In genomic region chr6:83005444-83006011, GRCm38 (mm10) we compare ENCODE assay signal across 9 mouse cellular contexts. TPM values are rescaled to one million over a fixed set of nuclear protein-coding genes. Genes with fewer than 3 reads are reported as not detected.
A peak's percentile ranks its signal among the peaks of the same experiment; 100 is the strongest.
DNase-seq lines count a peak whose midpoint lies in the region; ATAC-seq and TF ChIP-seq lines count a peak whose summit lies in the region.
"Had no signal": no experiment of that assay in that cellular context is flagged by ENCODE, and none has a peak within 500 bp of the region (broad histone marks: within the 10 kb centered on the region; RNA-seq: fewer than 3 reads in every experiment).

No protein-coding gene starts in this region.

- H3K9ac ChIP-seq in kidney, embryonic 15.5 days, result no peak overlapping the region
- no peak overlapping the region for H3K9ac ChIP-seq in ES-E14 (ENCODE audit: insufficient read depth, low read depth, low read length, poor library complexity, severe bottlenecking)
- H3K9ac ChIP-seq in forebrain, postnatal 0 days, result no peak overlapping the region

- no peaks in the 10 kb centered on the region for H3K36me3 ChIP-seq in kidney, embryonic 15.5 days
- no peaks in the 10 kb centered on the region for H3K36me3 ChIP-seq in kidney, adult 2 months (ENCODE audit: control insufficient read depth, insufficient read depth, low read length)
- H3K36me3 ChIP-seq in ES-E14 (ENCODE audit: control insufficient read depth, insufficient read depth, low read length, poor library complexity, severe bottlenecking), result no peaks in the 10 kb centered on the region
- H3K36me3 ChIP-seq in embryonic facial prominence, embryonic 10.5 days (replicated peaks), result no peaks in the 10 kb centered on the region
- no peaks in the 10 kb centered on the region for H3K36me3 ChIP-seq in forebrain, postnatal 0 days (ENCODE audit: insufficient read depth)

- peaks cover 16% of the 10 kb centered on the region for H3K4me1 ChIP-seq in kidney, embryonic 15.5 days
- H3K4me1 ChIP-seq in kidney, adult 2 months (ENCODE audit: control insufficient read depth, insufficient read depth, low read length), result no peaks in the 10 kb centered on the region
- H3K4me1 ChIP-seq in ES-E14 (ENCODE audit: control insufficient read depth in 2 of 2, insufficient read depth in 2 of 2, low read length in 2 of 2, poor library complexity in 1 of 2), result no peaks in the 10 kb centered on the region
- H3K4me1 ChIP-seq in embryonic facial prominence, embryonic 10.5 days, result peaks cover 20% of the 10 kb centered on the region
- H3K4me1 ChIP-seq in forebrain, postnatal 0 days (ENCODE audit: insufficient read depth), result no peaks in the 10 kb centered on the region

- TF ChIP-seq CTCF in kidney, adult 2 months (conservative IDR thresholded peaks at IDR 0.05; ENCODE audit: insufficient read depth, insufficient read length, low read depth, low read length), result no peak
- no peak for TF ChIP-seq CTCF in forebrain, postnatal 0 days (IDR thresholded peaks at IDR 0.05; ENCODE audit: low read depth)

- no peak for DNase-seq in kidney, adult 2 months
- DNase-seq in ES-E14 (ENCODE audit: low read depth, low spot score), result no peak
- no peak for DNase-seq in embryonic facial prominence, embryonic 10.5 days (ENCODE audit: low spot score)
- no peak for DNase-seq in adrenal gland, adult 2 months
- DNase-seq in forebrain, postnatal 0 days, result no peak
- DNase-seq: layer of hippocampus, postnatal 36 days; right cerebral cortex, postnatal 14 days had no signal

- no peak overlapping the region for H3K4me3 ChIP-seq in kidney, embryonic 15.5 days (replicated peaks)
- no peak overlapping the region for H3K4me3 ChIP-seq in kidney, adult 2 months (ENCODE audit: insufficient read depth, low read depth, low read length)
- H3K4me3 ChIP-seq in ES-E14 (ENCODE audit: insufficient read depth in 1 of 2, low read depth in 1 of 2, low read length in 2 of 2, poor library complexity in 1 of 2, severe bottlenecking in 1 of 2), result no peak overlapping the region
- no peak overlapping the region for H3K4me3 ChIP-seq in embryonic facial prominence, embryonic 10.5 days
- no peak overlapping the region for H3K4me3 ChIP-seq in forebrain, postnatal 0 days (ENCODE audit: low read depth, low read length)

- H3K27me3 ChIP-seq in kidney, embryonic 15.5 days, result no peaks in the 10 kb centered on the region
- H3K27me3 ChIP-seq in kidney, adult 2 months (replicated peaks; ENCODE audit: control insufficient read depth, insufficient read depth, low read length), result no peaks in the 10 kb centered on the region
- H3K27me3 ChIP-seq in embryonic facial prominence, embryonic 10.5 days (replicated peaks; ENCODE audit: low read depth, poor library complexity, severe bottlenecking), result no peaks in the 10 kb centered on the region
- no peaks in the 10 kb centered on the region for H3K27me3 ChIP-seq in forebrain, postnatal 0 days (ENCODE audit: insufficient read depth, low read length)

- no peak for TF ChIP-seq POLR2A in kidney, adult 2 months (IDR thresholded peaks at IDR 0.05; ENCODE audit: low read depth, low read length)

- ATAC-seq in kidney, embryonic 15.5 days (replicated peaks; ENCODE audit: low FRiP score), result no peak
- 0 out of 2 replicates have a peak, but pooled peaks have one; percentile 10 for ATAC-seq in megakaryocyte, adult 5-6 weeks (ENCODE audit: poor library complexity, severe bottlenecking)
- ATAC-seq in forebrain, postnatal 0 days, result no peak

- WGBS in kidney, embryonic 15.5 days, result 71% methylated on average over 10 of the region's 10 CpGs
- WGBS in kidney, adult 2 months, result 80% methylated on average over 10 of the region's 10 CpGs
- WGBS in embryonic facial prominence, embryonic 10.5 days, result 83% methylated on average over 10 of the region's 10 CpGs
- 80% methylated on average over 10 of the region's 10 CpGs for WGBS in forebrain, postnatal 0 days

- H3K9me3 ChIP-seq in kidney, embryonic 15.5 days (replicated peaks), result no peaks in the 10 kb centered on the region
- H3K9me3 ChIP-seq in ES-E14 (ENCODE audit: control insufficient read depth, insufficient read depth, low read depth, low read length), result no peaks in the 10 kb centered on the region
- H3K9me3 ChIP-seq in embryonic facial prominence, embryonic 10.5 days, result no peaks in the 10 kb centered on the region
- no peaks in the 10 kb centered on the region for H3K9me3 ChIP-seq in forebrain, postnatal 0 days (ENCODE audit: low read length)

- no peak overlapping the region for H3K4me2 ChIP-seq in kidney, embryonic 15.5 days
- H3K4me2 ChIP-seq in forebrain, postnatal 0 days (ENCODE audit: low read depth), result no peak overlapping the region

- 0 out of 2 replicates have a peak overlapping the region, but pooled peaks have one; percentile 41 for H3K27ac ChIP-seq in kidney, embryonic 15.5 days
- no peak overlapping the region for H3K27ac ChIP-seq in kidney, adult 2 months (ENCODE audit: insufficient read depth, low read depth, low read length)
- no peak overlapping the region for H3K27ac ChIP-seq in ES-E14 (ENCODE audit: insufficient read depth, low read depth, low read length, poor library complexity, severe bottlenecking)
- H3K27ac ChIP-seq in embryonic facial prominence, embryonic 10.5 days (replicated peaks), result peak overlapping the region; percentile 59
- no peak overlapping the region for H3K27ac ChIP-seq in forebrain, postnatal 0 days (ENCODE audit: low read depth, low read length)

- in situ Hi-C loops in ES-E14 (cut with MboI; ENCODE audit: low sequenced_read_pairs in 2 of 2, unreplicated experiment in 2 of 2), result loop anchor here in 1 of 2 experiments (10.0 kb wide), 1 partner anchor 269 kb away; no protein-coding TSS in a partner anchor

TF ChIP-seq in ES-E14, 5 proteins besides CTCF, POLR2A, EP300 and RAD21 (continues in another document):
- TF ChIP-seq MAFK (IDR thresholded peaks at IDR 0.05; ENCODE audit: insufficient read depth, low read depth, low read length) (no peak), ZNF384 (IDR thresholded peaks at IDR 0.05; ENCODE audit: low read depth, low read length) (peak; percentile 77)

RNA-seq across cellular contexts. Expression of gene Dok1, which starts 27.7 kb away (rescaled TPM):
- 13.7 and 14.7 TPM in 2 replicates for polyA plus RNA-seq in kidney, embryonic 15.5 days (2015; fragmentation: Nextera tagmentation; extraction: Ambion mirVana)
- polyA plus RNA-seq in kidney, adult 2 months (2012; rRNA removed), result 4.3 and 4.5 TPM in 2 replicates
- 8.5 and 14.9 TPM in 2 replicates for total RNA-seq in ES-E14 (2012; rRNA removed)
- 11.1 and 12.2 TPM in 2 replicates for polyA plus RNA-seq in embryonic facial prominence, embryonic 10.5 days (2016; fragmentation: Nextera tagmentation; extraction: Ambion mirVana)
- 10.2 and 12.3 TPM in 2 replicates for total RNA-seq in megakaryocyte, adult 5-6 weeks (2015)
- 23.5 and 26.8 TPM in 2 replicates for total RNA-seq in megakaryocyte, adult 5-6 weeks (2017)
- 10 to 100 TPM in 1 of 2 experiments, 1 to 10 TPM in 1; 7.5 to 13.5 TPM for total RNA-seq in adrenal gland, adult 2 months (2021)
- polyA plus RNA-seq in adrenal gland, adult 2 months (2012; rRNA removed), result 7.9 and 11.7 TPM in 2 replicates
- 3.3 and 3.6 TPM in 2 replicates for total RNA-seq in forebrain, postnatal 0 days (2014; rRNA removed)
- 1.4 and 1.5 TPM in 2 replicates for polyA plus RNA-seq in forebrain, postnatal 0 days (2015; fragmentation: Nextera tagmentation; extraction: Ambion mirVana)

RNA-seq across cellular contexts. Expression of gene Loxl3, which starts 28.4 kb away (rescaled TPM):
- polyA plus RNA-seq in kidney, embryonic 15.5 days (2015; fragmentation: Nextera tagmentation; extraction: Ambion mirVana), result 18.0 and 21.6 TPM in 2 replicates
- 3.1 and 3.6 TPM in 2 replicates for polyA plus RNA-seq in kidney, adult 2 months (2012; rRNA removed)
- total RNA-seq in ES-E14 (2012; rRNA removed), result 2.3 and 3.4 TPM in 2 replicates
- polyA plus RNA-seq in embryonic facial prominence, embryonic 10.5 days (2016; fragmentation: Nextera tagmentation; extraction: Ambion mirVana), result 11.4 and 11.6 TPM in 2 replicates
- 0.30 and 0.65 TPM in 2 replicates for total RNA-seq in megakaryocyte, adult 5-6 weeks (2015)
- total RNA-seq in megakaryocyte, adult 5-6 weeks (2017), result 0.44 and 1.4 TPM in 2 replicates
- 1 to 10 TPM; 1.1 to 3.5 TPM for total RNA-seq in adrenal gland, adult 2 months (2021)
- polyA plus RNA-seq in adrenal gland, adult 2 months (2012; rRNA removed), result 2.8 and 2.9 TPM in 2 replicates
- 3.5 and 4.7 TPM in 2 replicates for total RNA-seq in forebrain, postnatal 0 days (2014; rRNA removed)
- polyA plus RNA-seq in forebrain, postnatal 0 days (2015; fragmentation: Nextera tagmentation; extraction: Ambion mirVana), result 4.3 and 4.5 TPM in 2 replicates

RNA-seq across cellular contexts. Expression of gene Aup1, which starts 48.8 kb away (rescaled TPM):
- 196 and 221 TPM in 2 replicates for polyA plus RNA-seq in kidney, embryonic 15.5 days (2015; fragmentation: Nextera tagmentation; extraction: Ambion mirVana)
- 442 and 596 TPM in 2 replicates for polyA plus RNA-seq in kidney, adult 2 months (2012; rRNA removed)
- 152 and 242 TPM in 2 replicates for total RNA-seq in ES-E14 (2012; rRNA removed)
- polyA plus RNA-seq in embryonic facial prominence, embryonic 10.5 days (2016; fragmentation: Nextera tagmentation; extraction: Ambion mirVana), result 148 and 172 TPM in 2 replicates
- 156 and 191 TPM in 2 replicates for total RNA-seq in megakaryocyte, adult 5-6 weeks (2015)
- total RNA-seq in megakaryocyte, adult 5-6 weeks (2017), result 143 and 168 TPM in 2 replicates
- total RNA-seq in adrenal gland, adult 2 months (2021), result 100 to 1,000 TPM; 174 to 228 TPM
- polyA plus RNA-seq in adrenal gland, adult 2 months (2012; rRNA removed), result 1,190 and 1,486 TPM in 2 replicates
- total RNA-seq in forebrain, postnatal 0 days (2014; rRNA removed), result 85.9 and 146 TPM in 2 replicates
- 126 and 129 TPM in 2 replicates for polyA plus RNA-seq in forebrain, postnatal 0 days (2015; fragmentation: Nextera tagmentation; extraction: Ambion mirVana)

RNA-seq across cellular contexts. Expression of gene Htra2, which starts 49.5 kb away (rescaled TPM):
- polyA plus RNA-seq in kidney, embryonic 15.5 days (2015; fragmentation: Nextera tagmentation; extraction: Ambion mirVana), result 83.9 and 87.5 TPM in 2 replicates
- 39.6 and 40.2 TPM in 2 replicates for polyA plus RNA-seq in kidney, adult 2 months (2012; rRNA removed)
- 66.8 and 80.3 TPM in 2 replicates for total RNA-seq in ES-E14 (2012; rRNA removed)
- 83.5 and 90.0 TPM in 2 replicates for polyA plus RNA-seq in embryonic facial prominence, embryonic 10.5 days (2016; fragmentation: Nextera tagmentation; extraction: Ambion mirVana)
- total RNA-seq in megakaryocyte, adult 5-6 weeks (2015), result 53.9 and 55.6 TPM in 2 replicates
- 34.1 and 41.4 TPM in 2 replicates for total RNA-seq in megakaryocyte, adult 5-6 weeks (2017)
- 10 to 100 TPM; 42.6 to 63.6 TPM for total RNA-seq in adrenal gland, adult 2 months (2021)
- polyA plus RNA-seq in adrenal gland, adult 2 months (2012; rRNA removed), result 74.2 and 89.8 TPM in 2 replicates
- total RNA-seq in forebrain, postnatal 0 days (2014; rRNA removed), result 46.1 and 47.0 TPM in 2 replicates
- polyA plus RNA-seq in forebrain, postnatal 0 days (2015; fragmentation: Nextera tagmentation; extraction: Ambion mirVana), result 75.1 and 81.0 TPM in 2 replicates

RNA-seq across cellular contexts. Expression of gene Dqx1, which starts 52.1 kb away (rescaled TPM):
- 3.1 and 4.0 TPM in 2 replicates for polyA plus RNA-seq in kidney, embryonic 15.5 days (2015; fragmentation: Nextera tagmentation; extraction: Ambion mirVana)
- polyA plus RNA-seq in kidney, adult 2 months (2012; rRNA removed), result 8.8 and 11.0 TPM in 2 replicates
- total RNA-seq in ES-E14 (2012; rRNA removed), result 3.7 and 5.6 TPM in 2 replicates
- 1.8 and 2.8 TPM in 2 replicates for polyA plus RNA-seq in embryonic facial prominence, embryonic 10.5 days (2016; fragmentation: Nextera tagmentation; extraction: Ambion mirVana)
- 2.2 and 2.3 TPM in 2 replicates for total RNA-seq in megakaryocyte, adult 5-6 weeks (2015)
- 0.62 and 1.2 TPM in 2 replicates for total RNA-seq in megakaryocyte, adult 5-6 weeks (2017)
- 1 to 10 TPM; 2.1 to 2.5 TPM for total RNA-seq in adrenal gland, adult 2 months (2021)
- polyA plus RNA-seq in adrenal gland, adult 2 months (2012; rRNA removed), result 2.6 and 2.7 TPM in 2 replicates
- 0.05 TPM in 1 of 2 replicates, not detected in the other for total RNA-seq in forebrain, postnatal 0 days (2014; rRNA removed)
- polyA plus RNA-seq in forebrain, postnatal 0 days (2015; fragmentation: Nextera tagmentation; extraction: Ambion mirVana), result 0.11 and 0.13 TPM in 2 replicates

Comparison
In these comparisons a context has a peak if more than half of its experiments do, and no peak if none do; other contexts are left out.
1. H3K27ac ChIP-seq: peak in kidney, embryonic 15.5 days (single experiment) and embryonic facial prominence, embryonic 10.5 days (single experiment); none in kidney, adult 2 months (single experiment), ES-E14 (single experiment) and forebrain, postnatal 0 days (single experiment).